Mouse (Mus musculus): ENCODE results near the gene Snx20. TPM values are rescaled to one million over a fixed set of nuclear protein-coding genes. Genes with fewer than 3 reads are reported as not detected.

Gene Snx20
- total and polyA plus RNA-seq, 3 experiments = 15.9 to 38.8 (median 19.5) TPM

GRCm38 (mm10) chr8:88620931-88621330 lies 15.0 kb downstream of the Snx20 start:
- TF ChIP-seq TAL1 (conservative IDR thresholded peaks at IDR 0.05; ENCODE audit: low read depth, low read length) (no peak), GATA1 (IDR thresholded peaks at IDR 0.05; ENCODE audit: borderline replicate concordance, low read length) (no peak), POLR2AphosphoS5 (IDR thresholded peaks at IDR 0.05; ENCODE audit: insufficient replicate concordance, low read depth, low read length) (no peak), GATA2 (IDR thresholded peaks at IDR 0.05; ENCODE audit: borderline replicate concordance, low read depth, low read length) (no peak), CTCF (IDR thresholded peaks at IDR 0.05; ENCODE audit: low read depth, low read length) (no peak)
- H3K9me3 ChIP-seq (replicated peaks) = no peaks in the 10 kb centered on the region
- H3K27me3 ChIP-seq (ENCODE audit: insufficient read depth, low read length) = peaks cover 14% of the 10 kb centered on the region; the same call in 1 of the 2 replicates
- no peaks in the 10 kb centered on the region for H3K4me1 ChIP-seq (ENCODE audit: insufficient read depth, low read depth, low read length)
- H3K36me3 ChIP-seq (replicated peaks) = peaks cover 16% of the 10 kb centered on the region
- no peak for DNase-seq (ENCODE audit: low spot score)
- ATAC-seq (ENCODE audit: extremely low read depth, insufficient number of reproducible peaks, low FRiP score, poor library complexity, severe bottlenecking) = no peak
- no peak overlapping the region for H3K4me3 ChIP-seq (ENCODE audit: low read depth, low read length)

GRCm38 (mm10) chr8:88619513-88619912 lies 16.4 kb downstream of the Snx20 start:
- no peaks in the 10 kb centered on the region for H3K9me3 ChIP-seq (replicated peaks)
- DNase-seq (ENCODE audit: low spot score) = no peak
- no peak overlapping the region for H3K4me3 ChIP-seq (ENCODE audit: low read depth, low read length)
- peaks cover 4% of the 10 kb centered on the region for H3K36me3 ChIP-seq (replicated peaks)
- H3K27me3 ChIP-seq (ENCODE audit: insufficient read depth, low read length) = peaks cover 14% of the 10 kb centered on the region; the same call in 1 of the 2 replicates
- no peak for TF ChIP-seq GATA1 (IDR thresholded peaks at IDR 0.05; ENCODE audit: borderline replicate concordance, low read length)
- TF ChIP-seq CTCF (IDR thresholded peaks at IDR 0.05; ENCODE audit: low read depth, low read length) = no peak
- TF ChIP-seq TAL1 (conservative IDR thresholded peaks at IDR 0.05; ENCODE audit: low read depth, low read length) = no peak
- TF ChIP-seq GATA2 (IDR thresholded peaks at IDR 0.05; ENCODE audit: borderline replicate concordance, low read depth, low read length) = no peak
- no peak for TF ChIP-seq POLR2AphosphoS5 (IDR thresholded peaks at IDR 0.05; ENCODE audit: insufficient replicate concordance, low read depth, low read length)
- ATAC-seq (ENCODE audit: extremely low read depth, insufficient number of reproducible peaks, low FRiP score, poor library complexity, severe bottlenecking) = no peak
- no peaks in the 10 kb centered on the region for H3K4me1 ChIP-seq (ENCODE audit: insufficient read depth, low read depth, low read length)

- ATAC-seq (ENCODE audit: extremely low read depth, insufficient number of reproducible peaks, low FRiP score, poor library complexity, severe bottlenecking) = no peak
- no peak overlapping the region for H3K4me3 ChIP-seq (ENCODE audit: low read depth, low read length)
- peaks cover 14% of the 10 kb centered on the region; the same call in 1 of the 2 replicates for H3K27me3 ChIP-seq (ENCODE audit: insufficient read depth, low read length)
Observed at GRCm38 (mm10) chr8:88618612-88619011, 17.3 kb downstream of the Snx20 start.

GRCm38 (mm10) chr8:88614981-88615380 lies 20.9 kb downstream of the Snx20 start:
- Histone ChIP-seq H3K4me3 (ENCODE audit: low read depth, low read length) (no peak overlapping the region), H3K36me3 (replicated peaks) (no peaks in the 10 kb centered on the region), H3K4me1 (ENCODE audit: insufficient read depth, low read depth, low read length) (no peaks in the 10 kb centered on the region), H3K27me3 (ENCODE audit: insufficient read depth, low read length) (peaks cover 10% of the 10 kb centered on the region; the same call in 1 of the 2 replicates), H3K9me3 (replicated peaks) (no peaks in the 10 kb centered on the region)
- TF ChIP-seq TAL1 (conservative IDR thresholded peaks at IDR 0.05; ENCODE audit: low read depth, low read length) = no peak
- no peak for TF ChIP-seq POLR2AphosphoS5 (IDR thresholded peaks at IDR 0.05; ENCODE audit: insufficient replicate concordance, low read depth, low read length)
- TF ChIP-seq CTCF (IDR thresholded peaks at IDR 0.05; ENCODE audit: low read depth, low read length) = no peak
- ATAC-seq (ENCODE audit: extremely low read depth, insufficient number of reproducible peaks, low FRiP score, poor library complexity, severe bottlenecking) (no peak), DNase-seq (ENCODE audit: low spot score) (no peak)

More at GRCm38 (mm10) chr8:88618612-88619011, 17.3 kb downstream of the Snx20 start:
- no peaks in the 10 kb centered on the region for H3K4me1 ChIP-seq (ENCODE audit: insufficient read depth, low read depth, low read length)
- no peaks in the 10 kb centered on the region for H3K9me3 ChIP-seq (replicated peaks)
- TF ChIP-seq POLR2AphosphoS5 (IDR thresholded peaks at IDR 0.05; ENCODE audit: insufficient replicate concordance, low read depth, low read length) (no peak), GATA1 (IDR thresholded peaks at IDR 0.05; ENCODE audit: borderline replicate concordance, low read length) (no peak), TAL1 (conservative IDR thresholded peaks at IDR 0.05; ENCODE audit: low read depth, low read length) (no peak), CTCF (IDR thresholded peaks at IDR 0.05; ENCODE audit: low read depth, low read length) (no peak), GATA2 (IDR thresholded peaks at IDR 0.05; ENCODE audit: borderline replicate concordance, low read depth, low read length) (no peak)
- DNase-seq (ENCODE audit: low spot score) = no peak
- no peaks in the 10 kb centered on the region for H3K36me3 ChIP-seq (replicated peaks)

- Histone ChIP-seq H3K27me3 (ENCODE audit: insufficient read depth, low read length) (no peaks in the 10 kb centered on the region), H3K4me1 (ENCODE audit: insufficient read depth, low read depth, low read length) (no peaks in the 10 kb centered on the region), H3K36me3 (replicated peaks) (no peaks in the 10 kb centered on the region), H3K9me3 (replicated peaks) (no peaks in the 10 kb centered on the region), H3K4me3 (ENCODE audit: low read depth, low read length) (no peak overlapping the region)
- ATAC-seq (ENCODE audit: extremely low read depth, insufficient number of reproducible peaks, low FRiP score, poor library complexity, severe bottlenecking) (no peak), DNase-seq (ENCODE audit: low spot score) (no peak)
- TF ChIP-seq GATA1 (IDR thresholded peaks at IDR 0.05; ENCODE audit: borderline replicate concordance, low read length) = no peak
- TF ChIP-seq GATA2 (IDR thresholded peaks at IDR 0.05; ENCODE audit: borderline replicate concordance, low read depth, low read length) = no peak
- TF ChIP-seq CTCF (IDR thresholded peaks at IDR 0.05; ENCODE audit: low read depth, low read length) = no peak
- TF ChIP-seq POLR2AphosphoS5 (IDR thresholded peaks at IDR 0.05; ENCODE audit: insufficient replicate concordance, low read depth, low read length) = no peak
- TF ChIP-seq TAL1 (conservative IDR thresholded peaks at IDR 0.05; ENCODE audit: low read depth, low read length) = no peak
Observed at GRCm38 (mm10) chr8:88610271-88610670, 25.7 kb downstream of the Snx20 start.

GRCm38 (mm10) chr8:88609036-88609435 lies 26.9 kb downstream of the Snx20 start:
- DNase-seq (ENCODE audit: low spot score) (no peak), ATAC-seq (ENCODE audit: extremely low read depth, insufficient number of reproducible peaks, low FRiP score, poor library complexity, severe bottlenecking) (no peak)
- Histone ChIP-seq H3K4me1 (ENCODE audit: insufficient read depth, low read depth, low read length) (no peaks in the 10 kb centered on the region), H3K36me3 (replicated peaks) (no peaks in the 10 kb centered on the region), H3K27me3 (ENCODE audit: insufficient read depth, low read length) (no peaks in the 10 kb centered on the region), H3K9me3 (replicated peaks) (no peaks in the 10 kb centered on the region), H3K4me3 (ENCODE audit: low read depth, low read length) (no peak overlapping the region)
- TF ChIP-seq GATA2 (IDR thresholded peaks at IDR 0.05; ENCODE audit: borderline replicate concordance, low read depth, low read length) (no peak), TAL1 (conservative IDR thresholded peaks at IDR 0.05; ENCODE audit: low read depth, low read length) (no peak), POLR2AphosphoS5 (IDR thresholded peaks at IDR 0.05; ENCODE audit: insufficient replicate concordance, low read depth, low read length) (no peak), CTCF (IDR thresholded peaks at IDR 0.05; ENCODE audit: low read depth, low read length) (no peak), GATA1 (IDR thresholded peaks at IDR 0.05; ENCODE audit: borderline replicate concordance, low read length) (no peak)

Data from G1E (cell line).